Mouse (Mus musculus): Measurements from ENCODE around the gene Clec4a2.
"Not testable (repeated sequence)": the region's sequence is repeated elsewhere in the genome, so short reads cannot be mapped to it uniquely, and the experiment has no call there.

The Clec4a2 gene

GRCm38 (mm10) chr6:123106128-123106527, at the start of gene Clec4a2:
Clec4a2 (plus strand) TSS chr6:123106428.
- not testable (repeated sequence) for DNase-seq

- DNase-seq: no peak
Measured at GRCm38 (mm10) chr6:123095125-123095843, 10.9 kb upstream of the Clec4a2 start.

DNA sequence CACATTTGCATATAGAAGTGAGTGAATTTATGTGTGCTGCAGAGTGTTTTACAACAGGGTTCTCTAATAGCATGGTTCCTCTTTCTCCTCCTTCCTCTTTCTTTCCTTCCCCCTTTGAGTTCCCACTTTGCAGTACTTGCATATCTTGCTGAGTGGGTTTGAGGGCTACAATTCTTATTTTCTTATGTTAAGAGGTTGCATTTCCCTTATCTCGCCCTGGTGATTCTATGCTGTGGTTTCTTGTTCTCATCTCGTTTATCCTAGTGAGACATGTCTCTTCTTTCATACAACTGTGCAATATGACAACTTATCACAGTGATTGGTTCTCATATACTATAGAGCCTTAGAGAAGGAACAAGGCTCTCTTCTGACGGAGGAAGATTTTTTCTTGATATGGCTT, 17.0 kb downstream of the Clec4a2 start:
- DNase-seq: no peak

GRCm38 (mm10) chr6:123127173-123127572, 20.9 kb downstream of the Clec4a2 start:
- DNase-seq: no peak

GRCm38 (mm10) chr6:123137766-123138526, 31.7 kb downstream of the Clec4a2 start:
- DNase-seq: not testable (repeated sequence)

DNA sequence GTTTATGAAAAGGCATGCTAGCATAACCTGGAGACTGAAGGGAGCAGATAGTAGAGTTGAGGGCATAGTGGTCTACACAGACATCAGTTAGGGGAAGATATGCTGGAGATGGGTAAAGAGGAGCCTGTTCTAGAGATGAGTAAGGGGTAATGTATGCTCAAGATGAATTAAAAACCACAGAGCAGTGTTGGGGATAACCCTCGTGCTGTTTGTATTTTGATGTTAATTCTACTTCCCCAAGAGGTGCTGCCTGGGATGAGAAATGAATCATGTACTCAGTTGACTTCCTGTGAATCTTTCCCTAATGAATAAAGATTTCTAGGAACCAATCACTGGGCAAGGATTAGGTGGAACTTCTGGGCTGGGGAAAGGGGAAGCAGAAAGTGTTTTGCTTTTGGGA, 63.9 kb downstream of the Clec4a2 start:
- no peak for DNase-seq

GRCm38 (mm10) chr6:123171040-123171439, 64.8 kb downstream of the Clec4a2 start:
- no peak for DNase-seq

- DNase-seq: no peak
Measured at GRCm38 (mm10) chr6:123172593-123172992, 66.4 kb downstream of the Clec4a2 start, which contains the start of gene Clec4b2. Clec4b2 (plus strand) TSS chr6:123172893.

DNA sequence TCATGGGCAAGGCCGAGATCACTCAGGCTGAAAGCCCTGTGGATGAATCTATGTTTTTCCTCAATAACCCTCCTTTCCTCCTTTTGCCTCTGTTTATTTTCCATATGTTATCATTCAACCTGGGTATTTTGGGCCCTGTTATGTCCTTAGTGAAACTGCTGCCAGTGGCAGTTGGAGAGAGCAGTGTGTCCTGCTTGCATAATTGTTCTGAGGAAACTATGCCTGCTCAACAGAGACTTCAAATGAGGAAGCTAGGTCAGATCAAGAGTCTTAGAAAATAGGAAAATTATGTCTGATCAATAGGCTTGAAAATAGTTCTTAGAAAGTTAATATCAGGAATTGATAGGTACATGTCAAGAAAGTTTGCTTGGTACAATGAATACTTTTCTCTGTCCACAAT, 69.3 kb downstream of the Clec4a2 start:
- DNase-seq: no peak

- DNase-seq: peak; percentile 9
Measured at GRCm38 (mm10) chr6:123184862-123185261, 78.6 kb downstream of the Clec4a2 start.
